In the genomic region with DNA sequence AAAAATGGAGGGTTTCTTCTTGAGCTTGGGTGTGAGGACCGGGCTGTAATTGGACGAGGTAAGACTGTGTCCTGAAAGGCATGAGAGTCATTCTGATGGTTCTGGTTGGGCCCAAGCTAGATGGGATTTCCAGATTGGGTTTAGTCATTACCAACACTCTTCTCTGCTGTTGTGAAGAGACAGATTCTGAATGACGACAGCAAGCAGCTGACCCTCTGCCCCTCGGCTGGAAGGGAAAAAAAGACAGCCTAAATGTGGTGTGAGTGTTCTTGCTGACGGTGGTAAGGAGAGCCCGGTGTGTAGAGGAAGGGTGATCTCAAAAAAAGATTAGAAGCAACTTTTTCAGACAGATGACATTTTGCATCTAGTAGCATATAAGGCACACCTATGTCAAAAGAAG, we compare ENCODE assay signal across 15 mouse cellular contexts.
"Had no signal": no experiment of that assay in that cellular context is flagged by ENCODE, and none has a peak within 500 bp of the region (broad histone marks: within the 10 kb centered on the region; RNA-seq: fewer than 3 reads in every experiment).

No protein-coding gene starts in this region.

- H3K36me3 ChIP-seq: kidney, embryonic 15.5 days; lung, embryonic 15.5 days; midbrain, embryonic 10.5 days; midbrain, embryonic 13.5 days; stomach, embryonic 15.5 days had no signal

- H3K9ac ChIP-seq: kidney, embryonic 15.5 days; liver, embryonic 14.5 days; lung, embryonic 15.5 days; midbrain, embryonic 13.5 days; stomach, embryonic 15.5 days had no signal

- ATAC-seq: midbrain, embryonic 13.5 days; midbrain, embryonic 16.5 days had no signal

- H3K27me3 ChIP-seq: kidney, embryonic 15.5 days; lung, embryonic 15.5 days; midbrain, embryonic 13.5 days; stomach, embryonic 15.5 days had no signal

- H3K4me2 ChIP-seq: kidney, embryonic 15.5 days; lung, embryonic 15.5 days; midbrain, embryonic 13.5 days; stomach, embryonic 15.5 days had no signal

- H3K9me3 ChIP-seq: kidney, embryonic 15.5 days; lung, embryonic 15.5 days; megakaryocyte, embryonic 14.5 days; midbrain, embryonic 10.5 days; midbrain, embryonic 13.5 days; stomach, embryonic 15.5 days had no signal

- H3K27ac ChIP-seq: kidney, embryonic 15.5 days; liver, embryonic 14.5 days; lung, embryonic 15.5 days; midbrain, embryonic 10.5 days; midbrain, embryonic 13.5 days; stomach, embryonic 15.5 days had no signal

- H3K4me3 ChIP-seq: kidney, embryonic 15.5 days; lung, embryonic 15.5 days; megakaryocyte, embryonic 14.5 days; midbrain, embryonic 10.5 days; midbrain, embryonic 13.5 days; stomach, embryonic 15.5 days had no signal

- DNase-seq: lung, postnatal 10 days; lung, postnatal 36 days; right cerebral cortex, adult 18-20 months; right cerebral cortex, postnatal 14 days; spleen, adult 18-20 months; thymus, adult 18-20 months; thymus, postnatal 4 days had no signal

- H3K4me1 ChIP-seq: kidney, embryonic 15.5 days; midbrain, embryonic 10.5 days; stomach, embryonic 15.5 days had no signal
